Comparison of ENCODE assay signal across 13 mouse cellular contexts in genomic region chr11:52875916-52876765, GRCm38 (mm10).
DNase-seq lines count a peak whose midpoint lies in the region; ATAC-seq and TF ChIP-seq lines count a peak whose summit lies in the region.
"Had no signal": no experiment of that assay in that cellular context is flagged by ENCODE, and none has a peak within 500 bp of the region (broad histone marks: within the 10 kb centered on the region; RNA-seq: fewer than 3 reads in every experiment).

No protein-coding gene starts in this region.

- no peaks in the 10 kb centered on the region for H3K27me3 ChIP-seq in megakaryocyte, embryonic 14.5 days (replicated peaks)
- H3K27me3 ChIP-seq in forebrain, embryonic 12.5 days = no peaks in the 10 kb centered on the region
- H3K27me3 ChIP-seq: heart, embryonic 15.5 days; kidney, embryonic 15.5 days; limb, embryonic 12.5 days had no signal

- intact Hi-C loops in heart, postnatal 36 days (cut with DNase I) = no loop called here
- intact Hi-C loops in gastrocnemius, adult 2 months (cut with DNase I) = no loop called here

- WGBS in forebrain, embryonic 12.5 days = 92% methylated on average over 19 of the region's 19 CpGs

- no peak for ATAC-seq in megakaryocyte, adult 5-6 weeks (ENCODE audit: poor library complexity, severe bottlenecking)
- ATAC-seq in forebrain, embryonic 12.5 days (ENCODE audit: low FRiP score) = no peak

- peaks cover 35% of the 10 kb centered on the region for H3K9me3 ChIP-seq in megakaryocyte, embryonic 14.5 days
- 0 out of 2 replicates have a peak, but pooled peaks cover 5% of the 10 kb centered on the region for H3K9me3 ChIP-seq in forebrain, embryonic 12.5 days
- H3K9me3 ChIP-seq: kidney, embryonic 15.5 days had no signal

- no peak overlapping the region for H3K27ac ChIP-seq in gastrocnemius, adult 2 months
- no peak overlapping the region for H3K27ac ChIP-seq in forebrain, embryonic 12.5 days
- H3K27ac ChIP-seq: kidney, embryonic 15.5 days; limb, embryonic 12.5 days had no signal

- no peak for TF ChIP-seq CTCF in gastrocnemius, adult 2 months (IDR thresholded peaks at IDR 0.05)

- H3K4me2 ChIP-seq in forebrain, embryonic 12.5 days = no peak overlapping the region
- H3K4me2 ChIP-seq: heart, embryonic 15.5 days; kidney, embryonic 15.5 days; limb, embryonic 12.5 days; midbrain, embryonic 11.5 days had no signal

- no peaks in the 10 kb centered on the region for H3K36me3 ChIP-seq in megakaryocyte, embryonic 14.5 days (replicated peaks; ENCODE audit: low read length)
- H3K36me3 ChIP-seq in forebrain, embryonic 12.5 days (replicated peaks) = no peaks in the 10 kb centered on the region
- H3K36me3 ChIP-seq: heart, embryonic 15.5 days; kidney, embryonic 15.5 days; limb, embryonic 12.5 days had no signal

- DNase-seq in cerebellum, postnatal 10 days = peak; percentile 50 to 65
- DNase-seq in heart, postnatal 36 days = peak; percentile 22 to 25
- DNase-seq in gastrocnemius, adult 2 months = no peak
- no peak for DNase-seq in frontal cortex, adult 2 months (ENCODE audit: extremely low spot score in 1 of 2, low spot score in 1 of 2)
- DNase-seq: thymus, postnatal 36 days had no signal

- H3K4me3 ChIP-seq in megakaryocyte, embryonic 14.5 days (replicated peaks) = peak overlapping the region; percentile 23
- H3K4me3 ChIP-seq in gastrocnemius, adult 2 months = no peak overlapping the region
- no peak overlapping the region for H3K4me3 ChIP-seq in forebrain, embryonic 12.5 days (replicated peaks)
- H3K4me3 ChIP-seq: erythroblast, embryonic 14.5 days; heart, embryonic 15.5 days; kidney, embryonic 15.5 days; limb, embryonic 12.5 days had no signal

- H3K9ac ChIP-seq in forebrain, embryonic 12.5 days = no peak overlapping the region
- H3K9ac ChIP-seq: heart, embryonic 15.5 days; kidney, embryonic 15.5 days; limb, embryonic 12.5 days had no signal

- no peaks in the 10 kb centered on the region for H3K4me1 ChIP-seq in megakaryocyte, embryonic 14.5 days
- H3K4me1 ChIP-seq in forebrain, embryonic 12.5 days = no peaks in the 10 kb centered on the region
- H3K4me1 ChIP-seq: limb, embryonic 12.5 days had no signal

Comparison
In these comparisons a context has a peak if more than half of its experiments do, and no peak if none do; other contexts are left out.
1. DNase-seq: peak in cerebellum, postnatal 10 days (2 of 2) and heart, postnatal 36 days (2 of 2); none in gastrocnemius, adult 2 months (single experiment) and frontal cortex, adult 2 months (0 of 2).